Mouse (Mus musculus) liver, adult 2 months (tissue): ENCODE measurements around the gene Ppp1r13b.

Experiments
- CTCF ChIP-seq: fragments of 200-500 bp; IDR thresholded peaks from 2 replicates; pipeline ENCODE4 v1.5.1; 2011; ENCODE audit warnings: low read depth, low read length, control low read depth
- POLR2A ChIP-seq: fragments of 200-500 bp; IDR thresholded peaks from 2 replicates; pipeline ENCODE4 v1.6.1; 2011; ENCODE audit warnings: low read length, control low read depth; ENCODE audit not compliant: insufficient read depth; ENCODE audit errors: extremely low read depth

DNA sequence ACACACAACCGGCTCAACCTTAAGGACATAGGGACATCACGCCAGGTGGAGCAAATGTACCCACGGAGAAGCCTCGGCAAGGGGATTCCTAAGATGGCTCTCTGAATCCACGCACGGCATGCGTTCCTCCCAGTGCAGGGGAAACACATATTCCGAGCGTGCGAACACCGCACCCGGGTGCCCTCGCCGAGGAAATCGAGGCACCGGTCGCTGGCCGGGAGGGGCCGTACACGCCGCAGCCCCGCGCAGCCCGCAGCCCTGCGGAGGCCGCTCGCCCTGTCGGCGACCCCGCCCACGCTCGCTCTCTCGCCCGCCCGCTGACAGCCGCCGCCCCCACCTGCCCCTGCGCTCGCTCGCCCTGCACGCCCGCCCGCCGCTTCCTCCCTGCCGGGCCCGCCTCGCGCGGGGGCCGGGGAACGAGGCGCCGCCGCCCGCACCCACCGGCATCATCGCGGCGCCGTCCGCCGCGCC is 454 bp downstream of the Ppp1r13b start:
- TF ChIP-seq POLR2A, result no peak
- TF ChIP-seq CTCF, result no peak
